Comparison of ENCODE assay signal across 20 mouse cellular contexts in genomic region chr14:21077939-21078338, GRCm38 (mm10). TPM values are rescaled to one million over a fixed set of nuclear protein-coding genes. Genes with fewer than 3 reads are reported as not detected.
A peak's percentile ranks its signal among the peaks of the same experiment; 100 is the strongest.
DNase-seq lines count a peak whose midpoint lies in the region; ATAC-seq and TF ChIP-seq lines count a peak whose summit lies in the region.
"Had no signal": no experiment of that assay in that cellular context is flagged by ENCODE, and none has a peak within 500 bp of the region (broad histone marks: within the 10 kb centered on the region; RNA-seq: fewer than 3 reads in every experiment).

No protein-coding gene starts in this region.

- H3K27ac ChIP-seq in heart, adult 2 months: peak overlapping the region; percentile 53; the same call in 1 of the 2 replicates
- H3K27ac ChIP-seq in liver, embryonic 14.5 days: no peak overlapping the region
- H3K27ac ChIP-seq: hindbrain, embryonic 15.5 days; limb, embryonic 15.5 days; macrophage had no signal

- H3K36me3 ChIP-seq in heart, adult 2 months (ENCODE audit: control insufficient read depth, insufficient read depth, low read length): peaks cover 7% of the 10 kb centered on the region
- no peaks in the 10 kb centered on the region for H3K36me3 ChIP-seq in liver, embryonic 14.5 days (replicated peaks; ENCODE audit: control insufficient read depth, insufficient read depth, low read depth)
- H3K36me3 ChIP-seq: hindbrain, embryonic 15.5 days; limb, embryonic 15.5 days had no signal

- DNase-seq in heart, adult 2 months: no peak
- no peak for DNase-seq in heart, adult 18-20 months
- DNase-seq in A20 (ENCODE audit: low read depth, low spot score): peak; percentile 31
- peak in 2 of 3 experiments; percentile 51 to 52 for DNase-seq in liver, embryonic 14.5 days (ENCODE audit: low read depth in 3 of 3, low spot score in 3 of 3)
- DNase-seq in Muller cell, postnatal 12 days (ENCODE audit: inconsistent ontology term): no peak
- no peak for DNase-seq in urinary bladder, postnatal 25 days (ENCODE audit: low spot score)
- no peak for DNase-seq in ovary, postnatal 10 days (ENCODE audit: low spot score)
- DNase-seq: adrenal gland, postnatal 36 days; cerebellum, adult 11 months; cerebellum, postnatal 36 days; gastrocnemius, postnatal 36 days; kidney, adult 11 months; kidney, postnatal 36 days; midbrain, embryonic 14.5 days; right cerebral cortex, postnatal 14 days; thymus, postnatal 4 days had no signal

- intact Hi-C loops in heart, adult 2 months (cut with DNase I): no loop called here

- no peaks in the 10 kb centered on the region for H3K9me3 ChIP-seq in liver, embryonic 14.5 days (ENCODE audit: control insufficient read depth, low read length)
- H3K9me3 ChIP-seq: hindbrain, embryonic 15.5 days; limb, embryonic 15.5 days had no signal

- peak overlapping the region; percentile 95 for H3K4me2 ChIP-seq in liver, embryonic 14.5 days (ENCODE audit: low read depth)
- H3K4me2 ChIP-seq: hindbrain, embryonic 15.5 days; limb, embryonic 15.5 days had no signal

- H3K4me1 ChIP-seq in heart, adult 2 months (ENCODE audit: control insufficient read depth, insufficient read depth, low read length): peaks cover 5% of the 10 kb centered on the region
- peaks cover 39 to 40% of the 10 kb centered on the region in 2 experiments for H3K4me1 ChIP-seq in liver, embryonic 14.5 days (replicated peaks; ENCODE audit: control insufficient read depth in 2 of 2, insufficient read depth in 2 of 2, low read length in 1 of 2)

- ATAC-seq in granulocyte monocyte progenitor cell, adult 5-6 weeks (replicated peaks; ENCODE audit: poor library complexity, severe bottlenecking): peak; percentile 51
- ATAC-seq in liver, embryonic 14.5 days (ENCODE audit: insufficient read depth): no peak

- 55% methylated on average over 4 of the region's 4 CpGs for WGBS in heart, adult 2 months
- 16% methylated on average over 4 of the region's 4 CpGs for WGBS in liver, embryonic 14.5 days (ENCODE audit: insufficient replicate concordance)

- H3K27me3 ChIP-seq in heart, adult 2 months (ENCODE audit: control insufficient read depth, insufficient read depth, low read length): no peaks in the 10 kb centered on the region
- no peaks in the 10 kb centered on the region for H3K27me3 ChIP-seq in liver, embryonic 14.5 days (ENCODE audit: control insufficient read depth, insufficient read depth, low read length)
- H3K27me3 ChIP-seq: hindbrain, embryonic 15.5 days; limb, embryonic 15.5 days had no signal

- no peak overlapping the region for H3K9ac ChIP-seq in heart, adult 2 months (ENCODE audit: low read depth, low read length)
- no peak overlapping the region for H3K9ac ChIP-seq in liver, embryonic 14.5 days (replicated peaks)
- H3K9ac ChIP-seq: hindbrain, embryonic 15.5 days; limb, embryonic 15.5 days had no signal

- H3K4me3 ChIP-seq in heart, adult 2 months: no peak overlapping the region
- peak overlapping the region in 1 of 2 experiments; percentile 60; a peak in 2 of 4 replicates for H3K4me3 ChIP-seq in liver, embryonic 14.5 days (ENCODE audit: insufficient read depth in 1 of 2, low read depth in 2 of 2, low read length in 2 of 2)
- H3K4me3 ChIP-seq: hindbrain, embryonic 15.5 days; limb, embryonic 15.5 days had no signal

- no peak for TF ChIP-seq EP300 in heart, adult 2 months (IDR thresholded peaks at IDR 0.05; ENCODE audit: insufficient read depth, low read depth, low read length)
- TF ChIP-seq EP300 in liver, embryonic 14.5 days (IDR thresholded peaks at IDR 0.05; ENCODE audit: low read depth): no peak

- H3K79me2 ChIP-seq in heart, adult 2 months (replicated peaks; ENCODE audit: control insufficient read depth, insufficient read depth, low read length): peaks cover 3% of the 10 kb centered on the region; the same call in 1 of the 2 replicates

- no peak for TF ChIP-seq CTCF in heart, adult 2 months (IDR thresholded peaks at IDR 0.05)
- TF ChIP-seq CTCF in liver, embryonic 14.5 days (IDR thresholded peaks at IDR 0.05; ENCODE audit: low read depth): no peak

- no peak for TF ChIP-seq POLR2A in heart, adult 2 months (IDR thresholded peaks at IDR 0.05; ENCODE audit: insufficient read depth, low read depth, low read length)

RNA-seq across cellular contexts. Expression of gene Adk, which starts 25.6 kb away (rescaled TPM):
- total RNA-seq in heart, adult 2 months (2021): 100 to 1,000 TPM; 212 to 253 TPM
- 104 and 160 TPM in 2 replicates for polyA plus RNA-seq in heart, adult 2 months (2012; rRNA removed)
- total RNA-seq in heart, adult 18-20 months (2021): 100 to 1,000 TPM; 228 to 242 TPM
- 69.1 and 73.1 TPM in 2 replicates for total RNA-seq in granulocyte monocyte progenitor cell, adult 5-6 weeks (2014; fragmentation: Nextera tagmentation)
- 96.7 and 125 TPM in 2 replicates for total RNA-seq in granulocyte monocyte progenitor cell, adult 5-6 weeks (2017)
- polyA plus RNA-seq in liver, embryonic 14.5 days (2012; rRNA removed): 43.2 and 56.9 TPM in 2 replicates
- 172 and 180 TPM in 2 replicates for polyA plus RNA-seq in liver, embryonic 14.5 days (2014; fragmentation: Nextera tagmentation; extraction: Ambion mirVana)

RNA-seq across cellular contexts. Expression of gene Ap3m1, which starts 25.6 kb away (rescaled TPM):
- total RNA-seq in heart, adult 2 months (2021): 10 to 100 TPM; 51.6 to 69.4 TPM
- 26.6 and 69.2 TPM in 2 replicates for polyA plus RNA-seq in heart, adult 2 months (2012; rRNA removed)
- total RNA-seq in heart, adult 18-20 months (2021): 10 to 100 TPM; 48.1 to 48.8 TPM
- total RNA-seq in granulocyte monocyte progenitor cell, adult 5-6 weeks (2014; fragmentation: Nextera tagmentation): 54.1 and 71.7 TPM in 2 replicates
- total RNA-seq in granulocyte monocyte progenitor cell, adult 5-6 weeks (2017): 66.0 and 83.4 TPM in 2 replicates
- 11.7 and 22.3 TPM in 2 replicates for polyA plus RNA-seq in liver, embryonic 14.5 days (2012; rRNA removed)
- 40.4 and 41.4 TPM in 2 replicates for polyA plus RNA-seq in liver, embryonic 14.5 days (2014; fragmentation: Nextera tagmentation; extraction: Ambion mirVana)

Comparison
In these comparisons a context has a peak if more than half of its experiments do, and no peak if none do; other contexts are left out.
1. DNase-seq: peak in A20 (single experiment) and liver, embryonic 14.5 days (2 of 3); none in heart, adult 2 months (0 of 2), heart, adult 18-20 months (0 of 2), Muller cell, postnatal 12 days (single experiment), urinary bladder, postnatal 25 days (single experiment) and ovary, postnatal 10 days (single experiment).